Mouse (Mus musculus) fat pad, adult 2 months (tissue): ENCODE measurements around the gene Gm20671.
"Not testable (repeated sequence)": the region's sequence is repeated elsewhere in the genome, so short reads cannot be mapped to it uniquely, and the experiment has no call there.

Experiments
- DNase-seq: peaks from one replicate; pipeline ENCODE4 v3.0.0-alpha.2; 2011; ENCODE audit warnings: low read depth, low spot score; ENCODE audit errors: extremely low read depth

Gene Gm20671

GRCm38 (mm10) chr5:32827009-32827408 lies at the start of gene Gm20671:
Gene Gm20671, minus strand, starts transcription at chr5:32827109.
- no peak for DNase-seq

GRCm38 (mm10) chr5:32872346-32872745 lies 45.4 kb upstream of the Gm20671 start:
- DNase-seq = peak; percentile 76

- no peak for DNase-seq
Observed at GRCm38 (mm10) chr5:32869389-32870024, 42.6 kb upstream of the Gm20671 start.

- DNase-seq = peak; percentile 30
Observed at GRCm38 (mm10) chr5:32863253-32864228, 36.6 kb upstream of the Gm20671 start, which contains the start of gene Depdc5. Gene Depdc5, plus strand, starts transcription at chr5:32863701.

GRCm38 (mm10) chr5:32862469-32863132 lies 35.7 kb upstream of the Gm20671 start:
- no peak for DNase-seq

GRCm38 (mm10) chr5:32861082-32861481 lies 34.2 kb upstream of the Gm20671 start:
- no peak for DNase-seq

GRCm38 (mm10) chr5:32857781-32858220 lies 30.9 kb upstream of the Gm20671 start:
- no peak for DNase-seq

GRCm38 (mm10) chr5:32855274-32855673 lies 28.4 kb upstream of the Gm20671 start:
- DNase-seq = not testable (repeated sequence)

GRCm38 (mm10) chr5:32854818-32855217 lies 27.9 kb upstream of the Gm20671 start:
- DNase-seq = no peak

GRCm38 (mm10) chr5:32853731-32854507 lies 27.0 kb upstream of the Gm20671 start, which contains the start of gene Prr14l:
Gene Prr14l, minus strand, starts transcription at chr5:32854256.
- DNase-seq = peak; percentile 49

GRCm38 (mm10) chr5:32852026-32852425 lies 25.1 kb upstream of the Gm20671 start:
- DNase-seq = no peak

- not testable (repeated sequence) for DNase-seq
Observed at GRCm38 (mm10) chr5:32849580-32849979, 22.7 kb upstream of the Gm20671 start.

GRCm38 (mm10) chr5:32849178-32849577 lies 22.3 kb upstream of the Gm20671 start:
- DNase-seq = no peak

GRCm38 (mm10) chr5:32840029-32840428 lies 13.1 kb upstream of the Gm20671 start:
- no peak for DNase-seq

GRCm38 (mm10) chr5:32836976-32837375 lies 10.1 kb upstream of the Gm20671 start:
- no peak for DNase-seq

GRCm38 (mm10) chr5:32834497-32834896 lies 7.6 kb upstream of the Gm20671 start:
- DNase-seq = no peak

- DNase-seq = no peak
Observed at GRCm38 (mm10) chr5:32830054-32830453, 3.1 kb upstream of the Gm20671 start.

- DNase-seq = not testable (repeated sequence)
Observed at GRCm38 (mm10) chr5:32828766-32829165, 1.9 kb upstream of the Gm20671 start.

- no peak for DNase-seq
Observed at GRCm38 (mm10) chr5:32820471-32820870, 6.4 kb downstream of the Gm20671 start.

- no peak for DNase-seq
Observed at GRCm38 (mm10) chr5:32815396-32815795, 11.5 kb downstream of the Gm20671 start.
